25 mouse cellular contexts compared by ENCODE assay signal in genomic region chr16:85566474-85566873, GRCm38 (mm10). TPM values are rescaled to one million over a fixed set of nuclear protein-coding genes. Genes with fewer than 3 reads are reported as not detected.
A peak's percentile ranks its signal among the peaks of the same experiment; 100 is the strongest.
DNase-seq lines count a peak whose midpoint lies in the region; ATAC-seq and TF ChIP-seq lines count a peak whose summit lies in the region.
"Had no signal": no experiment of that assay in that cellular context is flagged by ENCODE, and none has a peak within 500 bp of the region (broad histone marks: within the 10 kb centered on the region; RNA-seq: fewer than 3 reads in every experiment).

No protein-coding gene starts in this region.

- H3K4me3 ChIP-seq in liver, adult 2 months (ENCODE audit: insufficient read depth, low read depth, low read length) = no peak overlapping the region
- H3K4me3 ChIP-seq in liver, embryonic 12.5 days = no peak overlapping the region
- no peak overlapping the region for H3K4me3 ChIP-seq in CH12.LX (replicated peaks in 1 of 3; ENCODE audit: low read depth in 2 of 3, low read length in 2 of 3, poor library complexity in 1 of 3)
- H3K4me3 ChIP-seq: forebrain, embryonic 10.5 days; forebrain, embryonic 13.5 days; hindbrain, embryonic 10.5 days; hindbrain, embryonic 13.5 days; intestine, embryonic 15.5 days had no signal

- no peak overlapping the region for H3K9ac ChIP-seq in liver, adult 2 months (ENCODE audit: low read depth, low read length)
- H3K9ac ChIP-seq in liver, embryonic 12.5 days = no peak overlapping the region
- no peak overlapping the region for H3K9ac ChIP-seq in CH12.LX (ENCODE audit: insufficient read depth, low read depth)
- H3K9ac ChIP-seq: forebrain, embryonic 13.5 days; hindbrain, embryonic 13.5 days; intestine, embryonic 15.5 days had no signal

- H3K27ac ChIP-seq in liver, adult 2 months (replicated peaks; ENCODE audit: insufficient read depth, low read depth, low read length) = peak overlapping the region; percentile 57; the same call in 1 of the 2 replicates
- H3K27ac ChIP-seq in liver, embryonic 12.5 days = no peak overlapping the region
- H3K27ac ChIP-seq in CH12.LX (ENCODE audit: insufficient read depth, low read depth) = no peak overlapping the region
- H3K27ac ChIP-seq: forebrain, embryonic 10.5 days; forebrain, embryonic 13.5 days; hindbrain, embryonic 10.5 days; hindbrain, embryonic 13.5 days; intestine, embryonic 15.5 days had no signal

- no peak for ATAC-seq in liver, embryonic 12.5 days
- ATAC-seq in megakaryocyte progenitor cell, adult 5-6 weeks (replicated peaks; ENCODE audit: poor library complexity) = 0 out of 2 replicates have a peak, but pooled peaks have one; percentile 20
- ATAC-seq: forebrain, embryonic 13.5 days; forebrain, embryonic 16.5 days; hindbrain, embryonic 16.5 days; intestine, embryonic 15.5 days; Patski had no signal

- no peak for TF ChIP-seq RAD21 in CH12.LX (IDR thresholded peaks at IDR 0.05; ENCODE audit: low read depth, low read length)

- H3K36me3 ChIP-seq in liver, adult 2 months (ENCODE audit: control insufficient read depth, insufficient read depth, low read length) = no peaks in the 10 kb centered on the region
- H3K36me3 ChIP-seq in liver, embryonic 12.5 days = no peaks in the 10 kb centered on the region
- no peaks in the 10 kb centered on the region for H3K36me3 ChIP-seq in CH12.LX (replicated peaks in 1 of 2; ENCODE audit: control insufficient read depth in 1 of 2, insufficient read depth in 1 of 2, low read length in 1 of 2)
- H3K36me3 ChIP-seq in splenic B cell, adult 2 months (ENCODE audit: control insufficient read depth, insufficient read depth, low read length, poor library complexity, severe bottlenecking) = no peaks in the 10 kb centered on the region
- H3K36me3 ChIP-seq: forebrain, embryonic 10.5 days; G1E; hindbrain, embryonic 10.5 days; hindbrain, embryonic 13.5 days; intestine, embryonic 15.5 days had no signal

- no peaks in the 10 kb centered on the region for H3K79me2 ChIP-seq in liver, adult 2 months (ENCODE audit: control insufficient read depth, insufficient read depth, low read length)
- H3K79me2 ChIP-seq in CH12.LX (replicated peaks; ENCODE audit: control insufficient read depth, extremely low read depth, insufficient read depth, poor library complexity, severe bottlenecking) = no peaks in the 10 kb centered on the region

- no peak overlapping the region for H3K4me2 ChIP-seq in liver, embryonic 12.5 days
- H3K4me2 ChIP-seq in CH12.LX (ENCODE audit: insufficient read depth, low read depth, poor library complexity, severe bottlenecking) = peak overlapping the region; percentile 39; the same call in 1 of the 2 replicates
- H3K4me2 ChIP-seq: forebrain, embryonic 13.5 days; heart, embryonic 11.5 days; hindbrain, embryonic 13.5 days; intestine, embryonic 15.5 days had no signal

- WGBS in liver, adult 2 months = 65% methylated on average over 5 of the region's 5 CpGs
- WGBS in liver, embryonic 12.5 days (ENCODE audit: insufficient replicate concordance) = 64% methylated on average over 5 of the region's 5 CpGs

- H3K9me3 ChIP-seq in liver, embryonic 12.5 days (replicated peaks) = no peaks in the 10 kb centered on the region
- no peaks in the 10 kb centered on the region for H3K9me3 ChIP-seq in CH12.LX (replicated peaks; ENCODE audit: low read length)
- H3K9me3 ChIP-seq: forebrain, embryonic 10.5 days; forebrain, embryonic 13.5 days; hindbrain, embryonic 10.5 days; hindbrain, embryonic 13.5 days; intestine, embryonic 15.5 days had no signal

- H3K4me1 ChIP-seq in liver, adult 2 months (ENCODE audit: control insufficient read depth, insufficient read depth, low read length) = no peaks in the 10 kb centered on the region
- H3K4me1 ChIP-seq in liver, embryonic 12.5 days = no peaks in the 10 kb centered on the region
- H3K4me1 ChIP-seq in CH12.LX (ENCODE audit: control insufficient read depth in 1 of 2, insufficient read depth in 2 of 2) = peaks cover 0 to 16% of the 10 kb centered on the region in 2 experiments; a peak in 2 of 4 replicates
- H3K4me1 ChIP-seq: forebrain, embryonic 10.5 days; forebrain, embryonic 13.5 days; hindbrain, embryonic 10.5 days; hindbrain, embryonic 13.5 days; intestine, embryonic 15.5 days had no signal

- no peak for DNase-seq in liver, adult 2 months (ENCODE audit: extremely low read depth, low read depth, low spot score)
- peak; percentile 68 for DNase-seq in CH12.LX (ENCODE audit: extremely low read depth)
- peak; percentile 61 for DNase-seq in splenic B cell, adult 2 months (ENCODE audit: low read depth, low spot score)
- DNase-seq in layer of hippocampus, postnatal 25 days (ENCODE audit: extremely low spot score in 1 of 2, low spot score in 1 of 2) = no peak
- DNase-seq in frontal cortex, postnatal 14 days (ENCODE audit: low spot score in 2 of 2) = no peak
- DNase-seq: adrenal gland, adult 2 months; adrenal gland, postnatal 14 days; cerebellum, adult 18-20 months; cerebellum, adult 9-10 months; cerebellum, postnatal 14 days; gastrocnemius, postnatal 36 days; heart, postnatal 36 days had no signal

- dilution Hi-C loops in CH12.LX (cut with MboI; ENCODE audit: extremely low pct_ligation_motif_present, extremely low pct_unique_long_range_greater_than_20kb, low sequenced_read_pairs) = no loop called here

- TF ChIP-seq EP300 in CH12.LX (IDR thresholded peaks at IDR 0.05; ENCODE audit: low read length) = peak; percentile 69

- no peak for TF ChIP-seq CTCF in liver, adult 2 months (IDR thresholded peaks at IDR 0.05; ENCODE audit: low read depth, low read length)
- TF ChIP-seq CTCF in CH12.LX (conservative IDR thresholded peaks at IDR 0.05 in 1 of 2, IDR thresholded peaks at IDR 0.05 in 1 of 2; ENCODE audit: low read depth in 2 of 2, low read length in 2 of 2) = no peak

- no peaks in the 10 kb centered on the region for H3K27me3 ChIP-seq in liver, adult 2 months (ENCODE audit: control insufficient read depth, insufficient read depth, low read length)
- no peaks in the 10 kb centered on the region for H3K27me3 ChIP-seq in liver, embryonic 12.5 days (replicated peaks)
- no peaks in the 10 kb centered on the region for H3K27me3 ChIP-seq in CH12.LX (replicated peaks)
- no peaks in the 10 kb centered on the region for H3K27me3 ChIP-seq in splenic B cell, adult 2 months (ENCODE audit: control insufficient read depth, insufficient read depth, low read length, poor library complexity, severe bottlenecking)
- H3K27me3 ChIP-seq: forebrain, embryonic 13.5 days; hindbrain, embryonic 13.5 days; intestine, embryonic 15.5 days had no signal

- TF ChIP-seq POLR2A in liver, adult 2 months (IDR thresholded peaks at IDR 0.05; ENCODE audit: extremely low read depth, insufficient read depth, low read length) = no peak
- TF ChIP-seq POLR2A in CH12.LX (IDR thresholded peaks at IDR 0.05; ENCODE audit: low read depth, low read length) = no peak

- in situ Hi-C loops in CH12.LX (cut with MboI; ENCODE audit: low pct_ligation_motif_present, low pct_unique_long_range_greater_than_20kb, low sequenced_read_pairs) = no loop called here

TF ChIP-seq in CH12.LX, 34 proteins besides CTCF, POLR2A, EP300 and RAD21:
- TF ChIP-seq BHLHE40 (IDR thresholded peaks at IDR 0.05; ENCODE audit: low read depth, low read length) (peak; percentile 87), NELFE (IDR thresholded peaks at IDR 0.05; ENCODE audit: low read depth, low read length) (no peak), IRF4 (IDR thresholded peaks at IDR 0.05; ENCODE audit: low read depth, low read length) (peak; percentile 82; the same call in 1 of the 2 replicates), ETS1 (conservative IDR thresholded peaks at IDR 0.05; ENCODE audit: low read depth, low read length) (peak; percentile 31; the same call in 1 of the 2 replicates), ELF1 (IDR thresholded peaks at IDR 0.05; ENCODE audit: low read depth, low read length) (0 out of 2 replicates have a peak, but pooled peaks have one; percentile 27), TBP (conservative IDR thresholded peaks at IDR 0.05; ENCODE audit: low read depth, low read length) (no peak)

RNA-seq across cellular contexts. Expression of gene Cyyr1, which starts 13.3 kb away (rescaled TPM):
- 4.2 and 4.4 TPM in 2 replicates for total RNA-seq in liver, adult 2 months (2014; rRNA removed)
- polyA plus RNA-seq in liver, adult 2 months (2012; rRNA removed) = 1.7 and 1.8 TPM in 2 replicates
- polyA plus RNA-seq in liver, embryonic 12.5 days (2016; fragmentation: Nextera tagmentation; extraction: Ambion mirVana) = 0.72 TPM in 2 replicates
- total RNA-seq in CH12.LX (2012; rRNA removed) = not detected in 2 replicates
- total RNA-seq in CH12.LX (2014; rRNA removed) = not detected in 2 replicates
- not detected in 2 replicates for polyA plus RNA-seq in CH12.LX (2012; ENCODE audit: insufficient read length, low read depth)
- total RNA-seq in megakaryocyte progenitor cell, adult 5-6 weeks (2015) = 0.02 and 0.17 TPM in 2 replicates
- total RNA-seq in megakaryocyte progenitor cell, adult 5-6 weeks (2017) = 0.08 TPM in 1 of 2 replicates, not detected in the other
- total RNA-seq in layer of hippocampus, postnatal 25 days (2021) = 1 to 10 TPM; 4.0 to 5.8 TPM
- total RNA-seq: granulocyte monocyte progenitor cell, adult 5-6 weeks had no signal
- polyA plus RNA-seq: G1E, Patski had no signal

Comparison
In these comparisons a context has a peak if more than half of its experiments do, and no peak if none do; other contexts are left out.
1. DNase-seq: peak in CH12.LX (single experiment) and splenic B cell, adult 2 months (single experiment); none in liver, adult 2 months (single experiment), layer of hippocampus, postnatal 25 days (0 of 2) and frontal cortex, postnatal 14 days (0 of 2).